Mouse (Mus musculus): Measurements from ENCODE around the gene 4930550C14Rik. TPM values are rescaled to one million over a fixed set of nuclear protein-coding genes. Genes with fewer than 3 reads are reported as not detected.

Gene 4930550C14Rik
- polyA plus RNA-seq, 1 experiment: not detected

- H3K4me1 ChIP-seq: peaks cover 32% of the 10 kb centered on the region
- H3K27me3 ChIP-seq (replicated peaks): no peaks in the 10 kb centered on the region
- no peak for TF ChIP-seq GATA1 (IDR thresholded peaks at IDR 0.05; ENCODE audit: borderline replicate concordance, low read length)
- no peak for TF ChIP-seq FLI1 (IDR thresholded peaks at IDR 0.05; ENCODE audit: low read length)
- H3K9me3 ChIP-seq: no peaks in the 10 kb centered on the region
- H3K36me3 ChIP-seq (replicated peaks; ENCODE audit: low read length): peaks cover 9% of the 10 kb centered on the region
- no peak overlapping the region for H3K4me3 ChIP-seq (replicated peaks)
Observed at GRCm38 (mm10) chr9:53402991-53403390, 866 bp downstream of the 4930550C14Rik start.

GRCm38 (mm10) chr9:53404050-53404752 is 2.1 kb downstream of the 4930550C14Rik start:
- H3K4me3 ChIP-seq (replicated peaks): no peak overlapping the region
- no peaks in the 10 kb centered on the region for H3K9me3 ChIP-seq
- H3K27me3 ChIP-seq (replicated peaks): no peaks in the 10 kb centered on the region
- peaks cover 6% of the 10 kb centered on the region for H3K36me3 ChIP-seq (replicated peaks; ENCODE audit: low read length)
- no peak for TF ChIP-seq GATA1 (IDR thresholded peaks at IDR 0.05; ENCODE audit: borderline replicate concordance, low read length)
- no peak for TF ChIP-seq FLI1 (IDR thresholded peaks at IDR 0.05; ENCODE audit: low read length)
- H3K4me1 ChIP-seq: peaks cover 34% of the 10 kb centered on the region

DNA sequence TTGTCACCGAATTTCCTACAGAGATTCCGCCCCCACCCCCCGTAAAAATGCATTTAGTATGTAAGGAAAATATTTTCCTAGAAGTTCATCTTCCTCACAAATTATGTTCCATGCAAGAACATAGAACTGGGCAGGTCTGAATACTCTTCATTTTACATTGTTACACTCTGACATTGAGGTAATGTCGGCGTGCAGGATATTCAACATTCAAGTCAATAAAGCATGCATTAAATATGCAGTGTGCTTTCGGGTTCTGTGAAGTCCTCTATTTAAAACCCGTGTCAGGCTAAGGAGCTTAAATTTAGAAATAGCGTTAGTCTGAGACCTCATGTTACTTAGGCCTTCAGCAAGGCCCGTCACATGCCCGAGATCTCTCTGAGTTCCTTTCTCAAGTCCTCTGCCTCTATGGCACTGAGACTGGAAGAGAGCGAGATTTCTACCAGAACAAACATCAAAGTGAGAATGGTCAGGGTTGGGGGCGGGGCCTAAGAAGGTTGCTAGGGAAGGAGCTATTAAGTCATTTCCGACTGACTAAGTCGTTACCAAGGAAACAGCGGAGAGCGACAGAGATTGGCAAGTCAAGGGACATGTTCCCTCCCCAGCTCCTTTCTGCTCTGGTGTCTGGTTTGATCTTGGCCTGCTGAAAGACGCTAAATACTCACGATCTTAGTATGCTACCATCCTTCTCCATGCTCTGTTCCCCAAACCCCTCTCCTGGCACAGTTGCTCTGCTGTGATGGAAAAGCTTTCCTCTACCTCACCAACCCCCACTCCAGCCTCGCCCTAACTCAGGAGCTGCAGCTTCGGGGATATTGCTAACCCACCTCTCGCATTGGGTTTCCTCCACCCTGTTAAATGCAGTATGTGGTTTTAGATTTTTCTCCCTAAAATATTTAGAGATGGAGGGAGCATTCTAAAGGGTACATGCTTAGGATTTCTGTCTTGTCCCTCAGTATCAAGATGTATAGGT is 2.9 kb downstream of the 4930550C14Rik start:
- H3K9me3 ChIP-seq: no peaks in the 10 kb centered on the region
- peaks cover 43% of the 10 kb centered on the region for H3K4me1 ChIP-seq
- TF ChIP-seq GATA1 (IDR thresholded peaks at IDR 0.05; ENCODE audit: borderline replicate concordance, low read length): no peak
- TF ChIP-seq FLI1 (IDR thresholded peaks at IDR 0.05; ENCODE audit: low read length): no peak
- H3K4me3 ChIP-seq (replicated peaks): peak overlapping the region; percentile 86
- H3K36me3 ChIP-seq (replicated peaks; ENCODE audit: low read length): peaks cover under 1% of the 10 kb centered on the region
- H3K27me3 ChIP-seq (replicated peaks): no peaks in the 10 kb centered on the region

DNA sequence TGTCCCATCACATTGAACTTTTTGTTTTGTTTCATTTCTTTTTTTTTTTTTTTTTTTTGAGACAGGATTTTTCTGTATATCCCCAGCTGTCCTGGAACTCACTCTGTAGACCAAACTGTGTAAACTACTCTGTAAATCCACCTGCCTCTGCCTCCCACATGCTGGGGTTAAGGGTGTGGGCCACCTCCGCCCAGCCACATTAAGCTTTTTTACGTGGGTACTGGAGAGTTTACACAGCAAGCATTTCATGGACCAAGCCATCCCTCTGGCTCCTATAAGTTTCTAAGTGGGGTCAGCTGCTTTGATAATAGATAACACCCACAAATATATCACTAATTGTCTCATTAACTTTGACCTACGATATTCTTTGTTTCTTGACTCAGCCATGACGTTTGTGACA is 6.4 kb downstream of the 4930550C14Rik start:
- H3K4me3 ChIP-seq (replicated peaks): no peak overlapping the region
- no peaks in the 10 kb centered on the region for H3K36me3 ChIP-seq (replicated peaks; ENCODE audit: low read length)
- H3K9me3 ChIP-seq: 0 out of 2 replicates have a peak, but pooled peaks cover 4% of the 10 kb centered on the region
- TF ChIP-seq FLI1 (IDR thresholded peaks at IDR 0.05; ENCODE audit: low read length) (no peak), GATA1 (IDR thresholded peaks at IDR 0.05; ENCODE audit: borderline replicate concordance, low read length) (no peak)
- H3K27me3 ChIP-seq (replicated peaks): no peaks in the 10 kb centered on the region
- H3K4me1 ChIP-seq: peaks cover 52% of the 10 kb centered on the region

DNA sequence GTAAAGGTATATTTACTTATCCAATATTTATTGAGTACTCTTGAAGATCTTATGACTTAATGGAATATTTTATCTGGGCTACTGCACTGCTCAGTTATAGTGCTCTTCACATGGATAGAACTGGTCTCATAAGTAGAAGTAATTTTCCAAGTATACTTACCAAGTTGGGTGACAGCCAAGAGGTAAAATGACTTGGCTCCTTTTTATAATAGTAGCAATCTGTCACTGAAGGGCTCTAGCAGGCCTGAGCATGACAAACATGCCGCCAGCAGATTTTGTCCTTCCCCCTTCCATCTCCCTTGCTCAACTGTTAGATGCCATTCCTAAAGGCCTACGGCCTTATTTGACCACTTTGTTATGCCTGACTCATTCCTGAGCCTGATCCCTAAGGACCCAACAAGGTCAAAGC is 6.8 kb downstream of the 4930550C14Rik start:
- Histone ChIP-seq H3K36me3 (replicated peaks; ENCODE audit: low read length) (no peaks in the 10 kb centered on the region), H3K4me1 (peaks cover 52% of the 10 kb centered on the region), H3K4me3 (replicated peaks) (no peak overlapping the region), H3K27me3 (replicated peaks) (no peaks in the 10 kb centered on the region), H3K9me3 (0 out of 2 replicates have a peak, but pooled peaks cover 4% of the 10 kb centered on the region)
- TF ChIP-seq FLI1 (IDR thresholded peaks at IDR 0.05; ENCODE audit: low read length): no peak
- no peak for TF ChIP-seq GATA1 (IDR thresholded peaks at IDR 0.05; ENCODE audit: borderline replicate concordance, low read length)

DNA sequence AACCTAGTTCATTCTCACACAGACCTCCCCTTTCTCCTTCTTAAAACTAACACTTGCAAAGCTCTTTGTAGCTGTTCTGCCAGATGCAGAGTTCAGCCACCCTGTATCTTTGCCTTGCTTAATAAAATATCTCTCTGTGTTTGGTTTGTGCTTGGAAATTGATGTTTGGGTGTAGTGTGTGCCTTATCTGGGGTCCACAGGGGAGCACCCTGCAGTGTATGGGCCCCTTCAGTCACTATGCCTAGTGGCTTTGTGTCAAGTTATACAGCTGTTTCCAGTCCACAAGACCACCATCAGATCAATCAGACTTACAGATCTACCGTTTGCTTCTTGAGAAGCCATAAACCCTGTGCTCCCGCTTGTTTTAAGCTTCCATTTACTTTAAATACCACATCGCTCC is 7.3 kb downstream of the 4930550C14Rik start:
- TF ChIP-seq FLI1 (IDR thresholded peaks at IDR 0.05; ENCODE audit: low read length) (no peak), GATA1 (IDR thresholded peaks at IDR 0.05; ENCODE audit: borderline replicate concordance, low read length) (no peak)
- Histone ChIP-seq H3K27me3 (replicated peaks) (no peaks in the 10 kb centered on the region), H3K36me3 (replicated peaks; ENCODE audit: low read length) (no peaks in the 10 kb centered on the region), H3K4me1 (peaks cover 49% of the 10 kb centered on the region), H3K4me3 (replicated peaks) (no peak overlapping the region), H3K9me3 (0 out of 2 replicates have a peak, but pooled peaks cover 4% of the 10 kb centered on the region)

DNA sequence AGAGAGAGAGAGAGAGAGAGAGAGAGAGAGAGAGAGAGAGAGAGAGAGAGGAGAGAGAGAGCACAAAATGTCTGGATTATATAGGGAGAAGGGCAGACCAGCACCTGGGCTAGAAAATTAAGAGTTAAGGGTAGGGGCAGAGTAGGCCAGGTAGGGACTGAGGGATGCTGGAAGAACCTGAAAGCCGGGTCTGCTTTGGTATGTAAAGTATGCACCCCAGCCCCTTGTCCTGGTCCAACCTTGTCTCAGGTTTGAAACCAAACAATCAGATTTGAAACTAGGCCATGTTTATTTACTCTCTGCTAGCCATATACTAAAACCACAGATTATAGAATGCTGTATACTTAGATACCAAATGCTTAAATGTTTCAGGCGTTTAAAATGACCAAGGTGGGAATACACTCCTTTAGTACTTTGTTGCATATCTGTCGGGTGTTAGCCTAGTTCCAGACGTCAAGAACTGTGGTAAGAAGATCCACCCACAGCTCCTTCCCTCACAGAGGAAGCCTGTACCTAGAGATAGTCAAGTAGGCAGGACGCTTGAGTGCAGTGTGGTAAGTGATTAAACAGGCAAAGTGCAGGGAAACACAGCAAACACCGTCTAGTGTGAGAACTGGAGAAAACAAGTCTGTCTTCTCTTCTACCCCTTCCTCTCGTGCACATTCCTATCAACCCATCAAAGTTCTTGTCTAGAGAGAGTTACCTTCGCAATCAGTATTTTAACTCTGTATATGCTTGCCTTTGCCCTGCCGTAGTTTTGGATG is 20.2 kb downstream of the 4930550C14Rik start:
- H3K9me3 ChIP-seq: peaks cover 11% of the 10 kb centered on the region
- H3K27me3 ChIP-seq (replicated peaks): no peaks in the 10 kb centered on the region
- peaks cover 73% of the 10 kb centered on the region for H3K4me1 ChIP-seq
- H3K36me3 ChIP-seq (replicated peaks; ENCODE audit: low read length): peaks cover 27% of the 10 kb centered on the region
- TF ChIP-seq FLI1 (IDR thresholded peaks at IDR 0.05; ENCODE audit: low read length): no peak
- TF ChIP-seq GATA1 (IDR thresholded peaks at IDR 0.05; ENCODE audit: borderline replicate concordance, low read length): peak; percentile 89; the same call in 2 of the 3 replicates
- H3K4me3 ChIP-seq (replicated peaks): peak overlapping the region; percentile 81

DNA sequence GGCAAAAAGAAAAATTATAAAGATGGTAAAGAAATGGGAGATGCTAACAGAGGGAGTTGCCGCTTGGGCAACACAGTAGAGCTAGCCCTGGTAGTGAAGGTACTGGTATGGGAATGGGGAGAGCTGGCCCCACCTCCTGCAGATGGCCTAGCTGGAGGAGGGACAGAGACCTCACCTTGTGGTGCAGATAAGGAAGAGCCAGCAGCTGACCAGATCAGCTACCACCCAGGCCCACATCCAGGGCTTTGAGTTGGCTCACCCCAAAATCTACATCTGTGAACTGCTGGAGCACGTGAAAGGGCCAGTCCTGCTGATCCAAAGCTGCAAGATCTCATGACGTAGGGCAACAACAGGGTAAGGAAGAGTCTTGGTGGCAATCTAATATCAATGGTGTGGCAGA is 24.6 kb downstream of the 4930550C14Rik start:
- peaks cover 27% of the 10 kb centered on the region for H3K36me3 ChIP-seq (replicated peaks; ENCODE audit: low read length)
- no peaks in the 10 kb centered on the region for H3K27me3 ChIP-seq (replicated peaks)
- no peaks in the 10 kb centered on the region for H3K9me3 ChIP-seq
- peaks cover 68% of the 10 kb centered on the region for H3K4me1 ChIP-seq
- TF ChIP-seq FLI1 (IDR thresholded peaks at IDR 0.05; ENCODE audit: low read length) (no peak), GATA1 (IDR thresholded peaks at IDR 0.05; ENCODE audit: borderline replicate concordance, low read length) (no peak)
- H3K4me3 ChIP-seq (replicated peaks): no peak overlapping the region

GRCm38 (mm10) chr9:53427638-53428037 is 25.5 kb downstream of the 4930550C14Rik start:
- Histone ChIP-seq H3K27me3 (replicated peaks) (no peaks in the 10 kb centered on the region), H3K4me3 (replicated peaks) (no peak overlapping the region), H3K9me3 (no peaks in the 10 kb centered on the region), H3K4me1 (peaks cover 59% of the 10 kb centered on the region), H3K36me3 (replicated peaks; ENCODE audit: low read length) (peaks cover 32% of the 10 kb centered on the region)
- no peak for TF ChIP-seq FLI1 (IDR thresholded peaks at IDR 0.05; ENCODE audit: low read length)
- TF ChIP-seq GATA1 (IDR thresholded peaks at IDR 0.05; ENCODE audit: borderline replicate concordance, low read length): no peak

Data from megakaryocyte, embryonic 14.5 days (primary cell).